Mouse (Mus musculus): ENCODE measurements at regions not wholly inside any gene's neighbourhood (a gene's known extent, or its start where the extent isn't known, plus 50 kb on each side); places are given as distances from the start of the nearest gene placed in this dataset.

- ATAC-seq (ENCODE audit: extremely low read depth, insufficient number of reproducible peaks, low FRiP score, poor library complexity, severe bottlenecking), result peak; percentile 89
These were observed 69.7 kb upstream of the Ak4 start for GRCm38 (mm10) chr4:101349413-101349812.

- no peak for ATAC-seq (ENCODE audit: extremely low read depth, insufficient number of reproducible peaks, low FRiP score, poor library complexity, severe bottlenecking)
These were observed 71.8 kb upstream of the Ak4 start for GRCm38 (mm10) chr4:101347309-101347708.

GRCm38 (mm10) chr4:101342071-101342762 is 76.9 kb upstream of the Ak4 start:
- ATAC-seq (ENCODE audit: extremely low read depth, insufficient number of reproducible peaks, low FRiP score, poor library complexity, severe bottlenecking), result no peak

GRCm38 (mm10) chr4:101340741-101341140 is 75.7 kb upstream of the Jak1 start:
- no peak for ATAC-seq (ENCODE audit: extremely low read depth, insufficient number of reproducible peaks, low FRiP score, poor library complexity, severe bottlenecking)

GRCm38 (mm10) chr4:101338211-101338610 is 73.1 kb upstream of the Jak1 start:
- ATAC-seq (ENCODE audit: extremely low read depth, insufficient number of reproducible peaks, low FRiP score, poor library complexity, severe bottlenecking), result no peak

- ATAC-seq (ENCODE audit: extremely low read depth, insufficient number of reproducible peaks, low FRiP score, poor library complexity, severe bottlenecking), result no peak
These were observed 71.7 kb upstream of the Jak1 start for GRCm38 (mm10) chr4:101336811-101337210.

- ATAC-seq (ENCODE audit: extremely low read depth, insufficient number of reproducible peaks, low FRiP score, poor library complexity, severe bottlenecking), result no peak
These were observed 71.3 kb upstream of the Jak1 start for GRCm38 (mm10) chr4:101336371-101336770.

GRCm38 (mm10) chr4:101333868-101334267 is 68.8 kb upstream of the Jak1 start:
- no peak for ATAC-seq (ENCODE audit: extremely low read depth, insufficient number of reproducible peaks, low FRiP score, poor library complexity, severe bottlenecking)

- ATAC-seq (ENCODE audit: extremely low read depth, insufficient number of reproducible peaks, low FRiP score, poor library complexity, severe bottlenecking), result no peak
These were observed 68.0 kb upstream of the Jak1 start for GRCm38 (mm10) chr4:101333036-101333435.

GRCm38 (mm10) chr4:101331231-101331630 is 66.1 kb upstream of the Jak1 start:
- ATAC-seq (ENCODE audit: extremely low read depth, insufficient number of reproducible peaks, low FRiP score, poor library complexity, severe bottlenecking), result no peak

- peak; percentile 15; the same call in 1 of the 2 replicates for ATAC-seq (ENCODE audit: extremely low read depth, insufficient number of reproducible peaks, low FRiP score, poor library complexity, severe bottlenecking)
These were observed 64.0 kb upstream of the Jak1 start for GRCm38 (mm10) chr4:101329060-101329459.

GRCm38 (mm10) chr4:101326067-101326466 is 61.0 kb upstream of the Jak1 start:
- no peak for ATAC-seq (ENCODE audit: extremely low read depth, insufficient number of reproducible peaks, low FRiP score, poor library complexity, severe bottlenecking)

GRCm38 (mm10) chr4:101321731-101322130 is 56.6 kb upstream of the Jak1 start:
- no peak for ATAC-seq (ENCODE audit: extremely low read depth, insufficient number of reproducible peaks, low FRiP score, poor library complexity, severe bottlenecking)

- peak; percentile 85 for ATAC-seq (ENCODE audit: extremely low read depth, insufficient number of reproducible peaks, low FRiP score, poor library complexity, severe bottlenecking)
These were observed 55.5 kb upstream of the Jak1 start for GRCm38 (mm10) chr4:101320587-101320986.

GRCm38 (mm10) chr4:101319681-101320220 is 54.7 kb upstream of the Jak1 start:
- no peak for ATAC-seq (ENCODE audit: extremely low read depth, insufficient number of reproducible peaks, low FRiP score, poor library complexity, severe bottlenecking)

- no peak for ATAC-seq (ENCODE audit: extremely low read depth, insufficient number of reproducible peaks, low FRiP score, poor library complexity, severe bottlenecking)
These were observed 53.8 kb upstream of the Jak1 start for GRCm38 (mm10) chr4:101318836-101319235.

GRCm38 (mm10) chr4:101316061-101316460 is 51.0 kb upstream of the Jak1 start:
- ATAC-seq (ENCODE audit: extremely low read depth, insufficient number of reproducible peaks, low FRiP score, poor library complexity, severe bottlenecking), result no peak
